14 mouse cellular contexts compared by ENCODE assay signal in genomic region chr8:44410261-44410660, GRCm38 (mm10).
DNase-seq lines count a peak whose midpoint lies in the region.
"Had no signal": no experiment of that assay in that cellular context is flagged by ENCODE, and none has a peak within 500 bp of the region (broad histone marks: within the 10 kb centered on the region; RNA-seq: fewer than 3 reads in every experiment).

No protein-coding gene starts in this region.

- peak; percentile 25 for DNase-seq in left cerebral cortex, adult 11 months (ENCODE audit: low spot score)
- no peak for DNase-seq in left cerebral cortex, adult 18-20 months (ENCODE audit: low spot score in 2 of 2)
- peak; percentile 18 for DNase-seq in right cerebral cortex, adult 18-20 months
- DNase-seq in right cerebral cortex, postnatal 14 days: no peak
- peak; percentile 21 for DNase-seq in telencephalon, adult 2 months (ENCODE audit: low read depth, low spot score)
- DNase-seq in testis, postnatal 14 days (ENCODE audit: low spot score): no peak
- DNase-seq: adrenal gland, adult 2 months; adrenal gland, postnatal 10 days; adrenal gland, postnatal 25 days; cerebellum, adult 11-12 months; cerebellum, adult 2 months; cerebellum, adult 9-10 months; cerebellum, postnatal 10 days; cerebellum, postnatal 25 days had no signal

Comparison
In these comparisons a context has a peak if more than half of its experiments do, and no peak if none do; other contexts are left out.
1. DNase-seq: peak in left cerebral cortex, adult 11 months (single experiment), right cerebral cortex, adult 18-20 months (single experiment) and telencephalon, adult 2 months (single experiment); none in left cerebral cortex, adult 18-20 months (0 of 2), right cerebral cortex, postnatal 14 days (single experiment) and testis, postnatal 14 days (single experiment).